Mouse (Mus musculus) heart, postnatal 0 days (tissue): Measurements from ENCODE around the gene Slpi.

Source experiments
- CTCF ChIP-seq: IDR thresholded peaks from 2 replicates; pipeline ENCODE4 v1.5.1; 2016; ENCODE audit warnings: antibody characterized with exemption, control low read depth, low read depth
- EP300 ChIP-seq: IDR thresholded peaks from 2 replicates; pipeline ENCODE4 v1.6.1; 2016; ENCODE audit warnings: antibody characterized with exemption, low read depth

GRCm38 (mm10) chr2:164429881-164430615 lies 41.2 kb upstream of the Slpi start:
- no peak for TF ChIP-seq CTCF
- no peak for TF ChIP-seq EP300
